Mouse (Mus musculus) Patski (cell line): ENCODE measurements around the gene Ush1c. TPM values are rescaled to one million over a fixed set of nuclear protein-coding genes. Genes with fewer than 3 reads are reported as not detected.

Experiments
- ATAC-seq: fragments of 100-300 bp; one replicate; pipeline ENCODE4 v1.8.0; 2021
- CTCF ChIA-PET: fragments of 350-600 bp; sonication (Branson Sonifier 250); formaldehyde crosslinking; loops from one replicate; lab custom pipeline; 2022; ENCODE audit warnings: inconsistent platforms; lab: Charles Lee
- POLR2A ChIA-PET: fragments of 350-600 bp; sonication (Branson Sonifier 250); formaldehyde crosslinking; loops from one replicate; lab custom pipeline; 2022; ENCODE audit warnings: antibody characterized with exemption, inconsistent platforms; lab: Charles Lee
- DNase-seq: peaks from one replicate; pipeline ENCODE4 v3.0.0-alpha.2; 2011; ENCODE audit warnings: low read depth, low spot score
- H3K27me3 ChIP-seq: fragments of 371-371 bp; one replicate; pipeline ENCODE4 v1.5.1; 2021
- CTCF ChIP-seq: fragments of 100-300 bp; IDR thresholded peaks from one replicate; pipeline ENCODE4 v1.5.1; 2021
- in situ Hi-C: fragments of 300-500 bp; cut with MboI; formaldehyde crosslinking; loops from 3 replicates; pipeline ENCODE4 v1.11.1; 2018; ENCODE audit warnings: low pct_unique_long_range_greater_than_20kb, mixed read lengths
- polyA plus RNA-seq: library from polyadenylated mRNA; unstranded; gene quantifications from one replicate; pipeline ENCODE4 v1.2.3, GENCODE M21; 2021

The Ush1c gene
- polyA plus RNA-seq, 1 experiment from 2014 or later: not detected

DNA sequence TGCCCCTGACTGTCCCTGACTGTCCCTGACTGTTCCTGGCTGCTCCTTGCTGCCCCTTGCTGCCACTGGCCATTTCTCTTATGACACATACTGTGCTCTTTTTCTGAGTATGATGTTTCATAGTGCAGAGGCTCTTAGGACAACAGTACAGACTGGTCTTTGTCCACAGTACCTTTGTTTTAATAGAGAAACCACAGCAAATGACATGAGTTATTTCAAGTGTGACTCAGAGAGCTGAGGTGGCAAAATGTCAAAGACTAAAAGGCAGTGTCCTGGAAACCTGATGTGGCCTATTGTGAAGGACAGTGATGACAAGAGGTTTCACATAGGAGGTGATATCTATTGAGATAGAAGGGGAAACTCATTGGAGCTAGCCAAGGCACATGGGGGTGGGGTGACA, 8.6 kb upstream of the Ush1c start:
- ChIA-PET CTCF (no interaction called here), POLR2A (no interaction called here)
- in situ Hi-C loops: no loop called here
- DNase-seq (no peak), ATAC-seq (no peak)
- TF ChIP-seq CTCF: no peak
- no peaks in the 10 kb centered on the region for H3K27me3 ChIP-seq

DNA sequence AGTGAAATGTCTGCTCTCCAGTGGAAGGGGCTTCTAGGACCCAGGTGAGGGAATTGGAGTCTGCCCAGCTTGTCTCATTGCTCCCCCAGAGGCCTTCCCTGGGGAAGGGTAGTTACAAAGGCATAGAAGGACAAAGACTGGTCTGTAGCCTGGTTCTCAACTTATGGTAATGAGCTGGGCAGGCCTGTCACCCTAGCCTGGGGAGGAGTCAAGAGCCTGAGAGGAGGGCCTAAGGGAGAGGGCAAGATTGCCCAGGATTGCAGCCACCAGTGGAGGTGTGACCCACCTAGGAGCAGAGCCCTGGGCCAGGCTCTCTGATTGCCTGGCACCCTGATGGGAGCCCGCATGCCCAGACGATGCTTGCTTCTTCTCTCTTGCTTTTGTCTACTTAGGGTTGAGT, 2.4 kb upstream of the Ush1c start, which contains the start of gene Otog:
Otog (plus strand) TSS at position 292 of the 400 bp plus-strand sequence.
- ChIA-PET CTCF (no interaction called here), POLR2A (no interaction called here)
- ATAC-seq (no peak), DNase-seq (no peak)
- in situ Hi-C loops: no loop called here
- no peaks in the 10 kb centered on the region for H3K27me3 ChIP-seq
- no peak for TF ChIP-seq CTCF

DNA sequence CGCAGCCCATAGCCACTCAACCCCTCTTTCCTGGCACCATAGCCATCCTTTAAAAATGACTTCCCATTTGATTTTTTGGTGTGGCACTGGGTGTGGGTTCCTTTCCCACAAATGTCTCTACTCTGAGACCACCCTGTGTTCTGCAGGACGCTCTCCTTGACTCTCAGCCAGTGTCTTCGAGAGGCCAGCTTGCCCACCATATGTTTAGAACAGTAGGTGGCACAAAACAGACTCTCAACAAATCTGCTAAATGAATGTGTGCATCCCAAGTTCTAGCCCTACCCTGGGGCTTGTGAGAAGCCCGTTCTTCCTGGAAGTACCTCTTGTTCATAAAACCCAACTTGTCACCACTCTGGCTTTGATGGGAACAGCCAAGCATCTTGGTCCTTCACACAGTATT, 1.8 kb upstream of the Ush1c start:
- in situ Hi-C loops: no loop called here
- ChIA-PET POLR2A (no interaction called here), CTCF (no interaction called here)
- TF ChIP-seq CTCF: no peak
- no peaks in the 10 kb centered on the region for H3K27me3 ChIP-seq
- ATAC-seq: no peak
- DNase-seq: no peak

DNA sequence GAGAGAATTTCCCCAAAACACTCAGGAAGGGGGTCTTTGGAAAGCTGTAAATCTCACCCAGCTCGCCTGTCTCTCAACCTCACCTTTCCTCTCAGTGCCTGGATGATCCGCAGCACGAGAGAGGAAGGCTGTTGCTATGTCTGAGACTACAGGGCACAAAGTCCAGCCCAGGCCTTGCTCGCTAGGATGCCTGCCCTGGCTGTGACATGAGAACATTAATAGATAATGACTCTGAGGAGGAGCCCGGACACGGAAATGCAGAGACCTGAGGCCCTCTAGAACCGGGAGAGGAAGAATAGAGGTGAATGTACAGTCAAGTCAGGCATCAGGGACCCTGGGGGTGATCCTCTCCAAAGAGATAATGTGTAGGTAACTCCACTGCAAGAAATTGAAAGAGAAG, 1.1 kb downstream of the Ush1c start:
- TF ChIP-seq CTCF: no peak
- no peak for ATAC-seq
- ChIA-PET POLR2A (no interaction called here), CTCF (interaction anchor here (1.1 kb wide), 1 partner anchor 11 kb away, joined by 3 read pairs; no protein-coding TSS in a partner anchor)
- DNase-seq: no peak
- no peaks in the 10 kb centered on the region for H3K27me3 ChIP-seq
- in situ Hi-C loops: no loop called here

DNA sequence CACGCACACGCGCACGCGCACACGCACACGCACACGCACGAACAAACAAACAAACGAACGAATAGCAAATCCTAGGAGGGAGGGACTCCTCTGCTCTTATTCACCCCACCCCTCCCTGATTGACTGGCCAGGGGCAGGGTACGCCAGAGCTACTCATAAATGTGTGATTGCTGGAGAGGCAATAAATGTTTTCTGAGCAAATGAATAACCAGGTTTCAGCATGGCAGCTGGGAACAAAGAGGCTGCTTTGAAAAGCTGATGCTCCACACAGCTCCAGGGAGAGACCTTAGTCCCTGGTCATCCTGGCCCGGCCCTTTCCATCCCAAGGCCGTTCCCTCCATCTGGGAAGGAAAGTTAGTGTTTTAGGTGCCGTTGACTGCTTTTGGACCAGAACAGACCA, 1.9 kb downstream of the Ush1c start:
- in situ Hi-C loops: no loop called here
- POLR2A ChIA-PET: no interaction called here
- ATAC-seq: no peak

DNA sequence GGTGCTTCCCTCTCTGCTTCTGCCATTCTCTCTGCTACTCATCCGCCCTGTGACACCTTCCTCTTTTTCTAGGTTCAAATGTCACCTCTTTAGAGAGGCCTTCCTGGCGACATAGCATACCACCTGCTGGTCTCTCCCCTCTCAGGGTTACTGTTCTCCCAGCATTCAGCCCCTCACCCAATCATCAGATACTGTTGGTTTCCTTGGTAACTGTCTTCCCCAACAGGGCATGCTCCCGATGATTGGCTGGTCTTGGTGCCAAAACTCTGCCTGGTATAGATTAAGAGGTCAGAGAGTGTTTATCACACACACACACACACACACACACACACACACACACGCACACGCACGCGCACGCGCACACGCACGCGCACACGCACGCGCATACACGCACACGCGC, 2.4 kb downstream of the Ush1c start:
- DNase-seq (no peak), ATAC-seq (no peak)
- CTCF ChIA-PET: no interaction called here
- in situ Hi-C loops: no loop called here
- H3K27me3 ChIP-seq: no peaks in the 10 kb centered on the region
- POLR2A ChIA-PET: no interaction called here
- no peak for TF ChIP-seq CTCF

More for the DNA sequence above, 1.9 kb downstream of the Ush1c start:
- H3K27me3 ChIP-seq: no peaks in the 10 kb centered on the region
- DNase-seq: no peak
- CTCF ChIA-PET: no interaction called here
- no peak for TF ChIP-seq CTCF

DNA sequence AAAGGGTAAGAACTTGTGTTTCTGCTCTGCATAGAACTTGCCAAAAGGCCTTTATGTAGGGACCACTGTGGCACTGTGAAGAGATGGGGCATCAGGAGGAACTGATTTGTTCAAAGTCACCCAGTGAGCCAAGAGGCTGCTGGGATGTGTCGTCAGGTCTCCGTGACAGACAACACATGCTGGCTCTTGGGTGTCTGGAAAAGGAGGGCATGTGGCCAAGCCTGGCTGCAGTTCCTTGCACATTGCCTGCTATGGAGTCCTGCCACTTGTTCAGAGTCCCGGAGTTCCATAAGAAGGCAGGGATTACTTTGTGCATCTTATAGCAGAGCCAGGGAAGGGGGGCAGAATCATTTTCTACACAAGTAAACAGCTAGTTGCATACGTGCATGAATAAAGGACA, 11.4 kb downstream of the Ush1c start:
- H3K27me3 ChIP-seq: peaks cover 3% of the 10 kb centered on the region
- DNase-seq (no peak), ATAC-seq (no peak)
- ChIA-PET CTCF (interaction anchor here (1.7 to 3.0 kb wide), 2 partner anchors 9 to 130 kb away, joined by 3 to 15 read pairs; no protein-coding TSS in a partner anchor), POLR2A (no interaction called here)
- in situ Hi-C loops: no loop called here
- TF ChIP-seq CTCF: no peak

DNA sequence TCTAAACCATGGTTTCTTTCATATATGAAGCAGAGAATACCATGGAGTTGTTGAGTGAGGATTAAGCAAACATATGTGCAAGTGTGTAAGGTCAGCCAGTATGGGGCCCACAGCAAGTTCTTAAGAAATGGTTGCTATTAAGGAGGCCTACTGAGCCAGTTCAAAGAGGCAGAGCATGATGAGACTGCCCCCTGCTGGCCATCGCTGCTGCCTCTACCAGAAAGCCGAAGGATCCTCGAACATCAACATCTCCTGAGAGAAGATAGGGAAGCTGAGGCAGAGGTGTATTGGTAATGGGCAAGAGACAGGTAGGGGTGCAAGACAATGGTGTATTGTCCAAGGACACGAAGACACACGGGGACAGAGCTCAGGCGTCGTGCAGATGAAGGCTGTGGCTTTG, 12.1 kb downstream of the Ush1c start:
- H3K27me3 ChIP-seq: peaks cover 6% of the 10 kb centered on the region
- CTCF ChIA-PET: interaction anchor here (1.1 to 3.0 kb wide), 3 partner anchors 9 to 129 kb away, joined by 3 to 15 read pairs (median 3); partner anchors contain the start of gene Ush1c
- ATAC-seq (no peak), DNase-seq (no peak)
- in situ Hi-C loops: no loop called here
- POLR2A ChIA-PET: interaction anchor here (0.6 kb wide), 1 partner anchor 532 kb away, joined by 4 read pairs; no protein-coding TSS in a partner anchor
- no peak for TF ChIP-seq CTCF

DNA sequence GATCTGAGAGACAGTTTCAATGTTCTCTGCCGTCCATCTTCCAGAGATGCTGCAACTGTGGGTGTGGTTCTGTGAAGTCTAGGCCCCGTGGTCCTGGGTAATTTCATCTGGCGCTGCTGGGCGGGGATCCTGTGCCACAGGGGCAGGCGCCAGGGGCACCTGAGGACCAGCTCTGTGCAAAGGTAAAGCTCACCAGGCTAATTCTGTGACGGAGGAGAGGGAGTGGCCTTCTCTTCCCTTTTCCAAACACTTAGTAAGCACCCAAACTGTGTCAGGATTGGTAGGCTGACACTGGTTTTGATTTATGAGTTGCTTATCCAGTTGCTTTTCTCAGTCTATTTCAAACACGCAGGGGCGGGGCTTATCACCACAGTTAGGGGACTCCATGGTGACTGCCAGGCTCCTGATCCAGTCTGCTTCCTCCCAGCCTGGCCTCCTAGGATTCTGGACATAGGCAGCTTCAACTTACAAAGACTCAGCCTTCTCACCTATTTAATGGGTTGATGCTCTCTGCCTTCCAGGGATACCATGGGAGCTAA, 17.6 kb downstream of the Ush1c start:
- DNase-seq (no peak), ATAC-seq (no peak)
- ChIA-PET POLR2A (no interaction called here), CTCF (interaction anchor here (1.1 kb wide), 1 partner anchor 53 kb away, joined by 3 read pairs; no protein-coding TSS in a partner anchor)
- peaks cover 17% of the 10 kb centered on the region for H3K27me3 ChIP-seq
- no peak for TF ChIP-seq CTCF
- in situ Hi-C loops: no loop called here

DNA sequence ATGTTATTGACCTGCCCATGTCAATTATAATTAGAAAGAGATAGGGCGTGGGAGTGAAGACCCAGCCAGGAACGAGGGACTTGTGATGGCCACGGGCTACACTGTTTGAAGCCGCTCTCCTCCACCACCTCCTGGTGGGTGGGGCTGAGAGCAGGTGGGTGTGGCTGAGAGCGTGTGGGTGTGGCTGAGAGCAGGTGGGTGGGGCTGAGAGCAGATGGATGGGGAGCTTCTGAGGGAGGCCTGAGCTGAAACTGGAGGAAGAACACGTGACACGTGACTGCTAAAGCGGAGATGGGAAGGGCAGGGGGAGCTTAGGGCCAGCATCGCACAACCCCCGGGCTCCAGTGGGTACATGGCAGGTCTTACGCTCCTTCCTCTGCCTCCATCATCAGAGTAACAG, 19.9 kb downstream of the Ush1c start:
- no peak for TF ChIP-seq CTCF
- ChIA-PET CTCF (no interaction called here), POLR2A (no interaction called here)
- peaks cover 18% of the 10 kb centered on the region for H3K27me3 ChIP-seq
- DNase-seq: no peak
- ATAC-seq: no peak
- in situ Hi-C loops: no loop called here

DNA sequence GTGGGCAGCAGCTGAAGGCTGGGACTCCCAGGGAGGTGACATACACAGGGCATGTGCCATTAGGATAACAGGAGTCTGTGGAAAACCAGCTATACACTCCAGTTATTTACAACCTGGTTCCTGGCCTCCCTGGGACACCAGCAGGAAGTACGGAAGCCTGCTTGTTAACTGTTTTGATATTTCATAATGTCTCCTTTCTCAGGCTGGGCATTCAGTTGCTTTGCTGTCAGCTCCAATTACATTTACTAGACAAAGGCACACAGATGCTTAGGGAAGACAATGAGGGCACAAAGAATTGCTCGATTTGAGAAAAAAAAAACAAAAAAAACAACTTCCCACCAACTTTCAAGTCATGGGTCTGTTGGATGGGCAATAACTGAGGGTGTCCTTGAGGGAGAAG, 21.8 kb downstream of the Ush1c start:
- CTCF ChIA-PET: no interaction called here
- TF ChIP-seq CTCF: no peak
- H3K27me3 ChIP-seq: peaks cover 22% of the 10 kb centered on the region
- POLR2A ChIA-PET: interaction anchor here (0.7 kb wide), 1 partner anchor 731 kb away, joined by 4 read pairs; no protein-coding TSS in a partner anchor
- in situ Hi-C loops: no loop called here
- ATAC-seq (no peak), DNase-seq (no peak)
